Mouse (Mus musculus) CH12.LX (cell line): ENCODE data around the gene Spz1.

ENCODE experiments used
- CTCF ChIP-seq, 2 experiments: IDR thresholded peaks in 1 of 2; conservative IDR thresholded peaks in 1 of 2; 2 replicates each; pipeline ENCODE4 v1.5.1; 2011 to 2012; ENCODE audit warnings: low read depth in 2 of 2, low read length in 2 of 2, improper control_type of control experiment in 1 of 2, inconsistent platforms in 1 of 2, mild to moderate bottlenecking in 1 of 2, moderate library complexity in 1 of 2
- E2F4 ChIP-seq: IDR thresholded peaks from 2 replicates; pipeline ENCODE4 v1.6.1; 2011; ENCODE audit warnings: low read depth, low read length, improper control_type of control experiment; ENCODE audit not compliant: insufficient replicate concordance
- EP300 ChIP-seq: IDR thresholded peaks from 2 replicates; pipeline ENCODE4 v1.6.1; 2011; ENCODE audit warnings: low read length, improper control_type of control experiment
- HCFC1 ChIP-seq: IDR thresholded peaks from 2 replicates; pipeline ENCODE4 v1.6.1; 2012; ENCODE audit warnings: low read depth, mild to moderate bottlenecking, inconsistent platforms, low read length, improper control_type of control experiment
- MAX ChIP-seq: IDR thresholded peaks from 2 replicates; pipeline ENCODE4 v1.6.1; 2011; ENCODE audit warnings: low read length, improper control_type of control experiment
- POLR2A ChIP-seq: IDR thresholded peaks from 2 replicates; pipeline ENCODE4 v1.6.1; 2011; ENCODE audit warnings: low read depth, mild to moderate bottlenecking, improper control_type of control experiment, low read length
- USF1 ChIP-seq: IDR thresholded peaks from 2 replicates; pipeline ENCODE4 v1.6.1; 2014; ENCODE audit warnings: low read depth, mild to moderate bottlenecking, inconsistent platforms, low read length, improper control_type of control experiment
- ZC3H11A ChIP-seq: IDR thresholded peaks from 2 replicates; pipeline ENCODE4 v1.6.1; 2012; ENCODE audit warnings: low read depth, mild to moderate bottlenecking, inconsistent platforms, low read length, improper control_type of control experiment

DNA sequence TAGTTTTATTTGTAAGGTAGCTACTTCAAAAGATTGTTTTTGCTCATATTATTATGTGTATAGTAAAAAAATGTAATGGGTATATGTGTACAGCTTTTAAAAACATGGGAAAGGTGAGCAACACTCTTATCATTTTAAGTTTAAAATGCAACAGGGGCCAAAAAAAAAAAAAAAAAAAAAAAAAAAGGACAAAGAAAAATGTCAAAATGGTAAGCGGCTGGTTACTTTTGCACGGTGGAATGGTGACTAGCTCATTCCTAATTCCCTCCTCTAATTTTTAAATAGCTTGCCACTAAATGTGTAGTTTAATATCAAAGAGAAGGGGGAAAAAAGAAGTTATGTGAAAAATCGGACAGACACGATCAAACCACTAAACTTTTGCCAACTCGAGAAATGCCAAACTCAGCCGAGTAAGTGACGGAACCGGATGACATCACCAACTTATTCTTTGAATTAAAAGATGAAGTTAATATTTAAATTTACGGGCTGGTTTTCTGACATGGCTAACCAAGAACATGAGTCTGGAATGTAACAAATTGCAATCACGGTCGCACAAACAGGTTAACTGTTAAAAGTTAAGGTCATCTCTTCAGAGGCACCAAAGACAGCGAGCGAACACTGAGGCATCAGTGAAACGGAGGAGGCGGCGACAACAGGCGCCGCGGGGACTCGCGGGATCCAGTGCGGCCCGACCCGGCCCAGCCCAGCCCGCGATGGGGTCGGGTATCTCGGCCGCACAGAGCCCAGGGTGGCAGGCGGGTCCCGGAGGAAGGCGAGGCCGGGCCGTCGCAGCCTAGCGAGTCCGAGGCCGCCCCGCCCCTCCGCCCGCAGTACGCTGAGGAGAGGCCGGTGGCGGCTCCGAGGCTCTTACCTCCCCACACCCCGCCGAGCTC lies 45.9 kb downstream of the Spz1 start:
- TF ChIP-seq POLR2A (no peak), E2F4 (no peak), HCFC1 (no peak; the same call in 1 of the 2 replicates), MAX (no peak), CTCF (conservative IDR thresholded peaks at IDR 0.05 in 1 of 2, IDR thresholded peaks at IDR 0.05 in 1 of 2; ENCODE audit: low read depth in 2 of 2, low read length in 2 of 2) (no peak), EP300 (no peak), ZC3H11A (no peak), USF1 (no peak)
